Mouse (Mus musculus) embryo, embryonic 11 days (tissue): ENCODE measurements at regions not wholly inside any gene's neighbourhood (a gene's known extent, or its start where the extent isn't known, plus 50 kb on each side); places are given as distances from the start of the nearest gene placed in this dataset.
A peak's percentile ranks its signal among the peaks of the same experiment; 100 is the strongest.

ENCODE experiments used
- DNase-seq: peaks from one replicate; pipeline ENCODE4 v3.0.0-alpha.2; 2015

DNA sequence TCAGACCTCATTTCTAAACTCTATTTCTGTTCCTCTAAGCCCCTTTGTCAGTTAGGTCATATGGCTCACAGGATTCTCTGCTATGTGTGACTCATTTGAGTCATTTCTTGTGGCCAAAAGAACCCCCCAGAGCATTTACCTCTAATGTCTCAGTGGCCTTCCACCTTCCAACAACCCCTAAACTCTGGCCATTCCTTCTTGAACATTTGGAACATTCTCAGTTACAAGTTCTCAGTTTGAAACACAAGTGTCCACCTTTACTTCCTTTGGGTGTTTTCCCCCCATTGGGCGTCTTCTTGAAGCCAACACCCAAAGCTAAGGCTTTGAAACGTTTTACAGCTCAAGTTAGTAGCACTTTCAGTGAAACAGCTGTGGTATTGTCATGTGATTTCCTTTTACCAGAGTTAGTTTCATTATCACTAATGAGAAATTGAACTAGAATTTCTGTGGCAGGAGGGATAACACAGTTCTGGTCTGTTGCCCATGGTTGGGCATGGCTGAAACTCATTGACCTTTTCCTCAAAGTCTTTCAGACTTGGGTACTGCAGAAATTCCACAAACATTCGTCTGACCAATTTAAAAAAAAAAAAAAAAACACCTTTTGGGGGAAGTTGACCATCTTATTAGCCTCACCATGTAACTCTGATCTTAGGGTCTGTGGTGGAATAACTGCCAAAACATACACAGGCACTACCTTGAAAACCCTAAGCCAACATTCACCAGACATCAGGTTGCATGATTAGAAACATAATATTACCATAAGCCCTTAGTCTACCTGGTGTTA, 201.8 kb downstream of the Nfkbiz start:
- no peak for DNase-seq

DNA sequence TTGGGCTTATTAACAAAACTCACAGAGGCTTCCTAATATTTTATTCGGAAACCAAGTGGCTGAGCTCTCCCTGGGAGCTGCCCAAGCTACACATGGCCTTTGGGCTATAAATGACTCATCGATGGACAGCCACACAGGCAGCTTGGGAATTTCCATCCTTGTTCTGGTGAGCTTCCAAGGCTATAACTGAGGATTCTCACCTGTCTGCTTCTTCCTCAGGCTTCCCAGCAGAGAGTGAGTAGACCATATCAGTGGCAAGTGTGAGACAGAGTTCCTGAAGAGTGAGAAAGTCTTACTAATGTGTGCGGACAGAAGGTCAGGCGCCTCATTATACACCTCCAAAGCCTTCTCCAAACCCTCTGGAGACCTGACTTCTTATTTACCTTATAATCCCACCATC, 202.5 kb downstream of the Nfkbiz start:
- no peak for DNase-seq

DNA sequence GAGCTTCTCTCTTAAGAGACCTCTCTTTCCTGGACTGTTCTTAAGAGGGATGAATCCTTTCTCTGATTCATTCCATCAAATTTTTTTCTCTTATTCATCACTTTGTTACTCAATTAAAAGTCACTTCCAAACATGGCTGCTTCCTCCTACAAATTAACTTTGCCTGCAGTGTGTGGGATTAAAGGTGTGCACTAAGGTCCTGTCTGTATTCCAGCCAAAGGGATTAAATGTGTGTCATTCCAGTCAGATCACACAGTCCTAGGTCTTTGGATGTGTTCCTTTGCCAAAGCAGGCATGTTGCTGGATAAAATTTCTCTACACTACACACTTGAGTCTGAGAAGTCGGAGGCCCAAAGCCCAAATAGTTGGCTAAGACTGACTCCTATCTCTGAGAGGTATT, 204.0 kb downstream of the Nfkbiz start:
- no peak for DNase-seq

DNA sequence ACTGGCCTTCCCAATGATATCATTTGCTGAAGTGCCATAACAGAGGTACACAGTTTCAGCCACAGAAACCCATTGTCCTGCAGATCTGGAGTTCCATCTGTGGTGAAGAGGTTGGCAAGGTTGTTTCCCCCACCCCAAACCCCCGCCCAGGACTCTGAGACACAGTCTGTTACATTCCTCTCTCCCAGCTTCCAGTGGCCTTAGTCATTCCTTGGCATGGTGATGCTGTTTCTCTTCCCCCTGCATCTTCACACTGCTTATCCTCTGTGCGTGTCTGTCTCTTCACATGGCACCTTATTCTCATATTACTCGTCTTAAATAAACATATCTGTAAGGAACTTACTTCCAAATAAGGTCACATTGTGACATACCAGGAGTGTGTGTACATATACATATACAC, 206.5 kb downstream of the Nfkbiz start:
- DNase-seq: no peak

DNA sequence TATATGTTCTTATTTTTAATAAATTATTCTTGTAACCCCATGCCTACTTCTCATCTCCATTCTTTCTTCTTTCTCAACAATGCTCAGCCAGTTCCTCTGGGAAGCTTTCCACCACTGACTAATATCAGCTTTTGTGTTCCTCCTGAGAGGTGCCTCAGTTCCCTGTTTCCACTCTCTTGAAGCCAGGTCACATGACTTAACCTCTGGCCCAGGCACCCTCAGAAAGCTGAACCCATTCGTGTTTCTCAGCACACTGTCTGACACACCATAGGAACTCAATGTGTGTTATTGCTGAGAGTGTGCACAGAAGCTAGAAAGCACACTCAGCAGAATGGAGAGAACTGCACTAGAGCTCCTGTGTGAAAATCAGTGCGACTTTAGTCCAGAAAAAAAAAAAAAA, 207.1 kb downstream of the Nfkbiz start:
- DNase-seq: no peak

DNA sequence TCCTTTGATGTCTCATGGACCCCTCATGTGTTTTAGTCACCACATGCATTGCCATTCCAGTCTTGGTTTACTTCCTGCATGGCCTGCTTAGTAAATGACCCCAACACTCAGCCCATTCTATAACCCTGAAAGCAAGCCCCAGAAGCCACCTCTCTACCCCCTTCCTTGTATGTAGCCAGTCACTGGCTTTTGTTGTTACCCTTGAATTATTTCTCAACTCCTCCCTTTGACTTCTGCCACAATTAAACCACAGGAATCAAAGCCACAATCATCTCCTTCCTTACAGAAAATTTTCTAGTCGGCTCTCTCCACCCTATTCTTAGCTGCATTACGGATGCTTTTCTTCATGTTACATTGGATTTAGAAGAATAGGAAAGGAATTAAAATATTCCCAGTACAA, 207.7 kb downstream of the Nfkbiz start:
- no peak for DNase-seq

DNA sequence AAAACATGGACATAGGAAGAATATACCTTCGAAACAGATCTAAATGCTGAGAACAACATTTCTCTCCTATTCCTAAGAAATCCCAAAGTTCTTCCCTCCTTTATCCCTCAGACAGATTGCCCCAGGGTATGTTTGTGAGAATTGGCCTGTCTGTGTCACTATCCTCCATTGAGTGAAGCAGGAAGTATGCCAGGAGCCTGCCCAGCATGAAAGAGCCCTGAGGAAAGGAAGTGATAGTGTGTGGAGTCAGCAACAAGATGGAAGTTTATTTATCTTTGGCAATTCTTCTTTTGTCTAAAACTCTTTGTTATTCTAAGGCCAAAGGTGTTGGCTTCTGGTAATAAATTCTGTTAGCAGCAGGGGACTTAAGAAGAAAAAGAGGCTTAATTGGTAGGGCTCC, 211.2 kb downstream of the Nfkbiz start:
- no peak for DNase-seq

DNA sequence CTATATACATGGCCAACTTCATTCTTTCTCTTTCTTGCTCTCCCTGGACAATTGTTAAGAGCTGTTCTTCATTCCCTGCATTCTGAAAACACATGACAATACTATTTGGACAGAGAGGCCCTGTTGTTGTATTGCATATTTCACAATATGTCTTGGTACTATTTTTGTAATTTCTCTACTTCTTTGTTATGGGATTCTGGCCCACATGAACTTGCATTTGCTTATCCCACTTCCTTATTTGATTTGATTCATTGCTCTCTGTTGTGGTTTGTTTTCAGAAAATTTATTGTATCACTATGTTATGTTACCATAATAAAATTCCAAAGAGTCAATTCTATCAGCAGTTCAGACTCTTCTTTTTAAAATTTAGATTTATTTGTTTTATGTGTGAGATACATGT, 215.3 kb downstream of the Nfkbiz start:
- DNase-seq: no peak

DNA sequence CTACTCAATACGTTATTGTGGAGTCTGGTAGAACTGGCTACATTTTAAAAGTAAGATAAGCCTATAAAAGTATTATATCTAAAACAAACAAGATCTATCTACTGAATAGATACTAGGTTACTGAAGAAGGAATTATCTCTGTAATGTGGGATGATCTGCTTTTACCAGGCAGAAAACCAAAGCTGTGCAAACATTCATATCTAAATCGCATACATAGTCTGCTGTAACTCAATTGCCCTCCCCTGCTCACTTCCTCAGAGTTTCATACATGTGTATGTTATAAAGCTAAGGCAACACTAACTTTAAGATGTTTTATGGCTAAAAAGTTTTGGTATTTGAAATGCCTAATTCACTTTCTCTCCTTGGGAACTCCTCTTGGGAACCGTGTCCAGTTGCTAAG, 219.0 kb downstream of the Nfkbiz start:
- DNase-seq: no peak

DNA sequence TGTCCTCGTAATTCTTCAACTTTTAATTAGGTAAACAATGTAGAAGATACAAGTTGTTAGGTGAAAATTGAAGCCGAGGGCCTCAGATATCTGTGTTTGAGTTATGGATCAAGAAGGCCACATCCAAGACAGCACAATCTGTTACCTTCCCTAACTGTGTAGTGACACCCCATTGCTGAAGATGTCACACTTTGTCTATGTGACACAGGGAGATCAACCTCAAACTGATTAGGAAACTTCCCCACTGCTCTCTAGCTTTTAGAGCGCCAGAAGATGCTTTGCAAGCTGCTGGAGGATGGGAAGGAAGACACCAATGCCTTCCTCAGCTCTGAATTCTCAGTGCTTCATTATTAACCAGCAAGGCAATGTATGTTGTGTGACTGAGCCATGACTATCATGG, 220.7 kb downstream of the Nfkbiz start:
- DNase-seq: no peak

DNA sequence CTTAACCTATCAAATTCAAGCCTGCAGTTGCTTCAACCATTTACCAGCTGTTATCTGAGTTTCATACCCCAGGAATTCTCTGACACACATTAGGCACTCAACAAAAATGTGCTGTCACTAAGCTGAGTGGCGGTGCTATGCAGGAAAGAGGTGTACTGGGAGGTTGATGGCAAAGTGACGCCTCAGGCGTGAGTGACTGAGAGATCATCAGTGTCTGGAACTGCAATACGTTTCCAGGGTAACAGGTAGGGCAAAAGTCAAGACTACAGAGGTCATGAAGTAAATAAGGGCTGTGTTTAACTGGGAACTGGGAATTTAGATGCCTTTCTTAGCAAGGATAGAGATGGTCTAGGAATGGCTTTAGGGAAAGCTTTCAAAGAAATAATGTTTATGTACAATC, 221.2 kb downstream of the Nfkbiz start:
- peak; percentile 10 for DNase-seq

DNA sequence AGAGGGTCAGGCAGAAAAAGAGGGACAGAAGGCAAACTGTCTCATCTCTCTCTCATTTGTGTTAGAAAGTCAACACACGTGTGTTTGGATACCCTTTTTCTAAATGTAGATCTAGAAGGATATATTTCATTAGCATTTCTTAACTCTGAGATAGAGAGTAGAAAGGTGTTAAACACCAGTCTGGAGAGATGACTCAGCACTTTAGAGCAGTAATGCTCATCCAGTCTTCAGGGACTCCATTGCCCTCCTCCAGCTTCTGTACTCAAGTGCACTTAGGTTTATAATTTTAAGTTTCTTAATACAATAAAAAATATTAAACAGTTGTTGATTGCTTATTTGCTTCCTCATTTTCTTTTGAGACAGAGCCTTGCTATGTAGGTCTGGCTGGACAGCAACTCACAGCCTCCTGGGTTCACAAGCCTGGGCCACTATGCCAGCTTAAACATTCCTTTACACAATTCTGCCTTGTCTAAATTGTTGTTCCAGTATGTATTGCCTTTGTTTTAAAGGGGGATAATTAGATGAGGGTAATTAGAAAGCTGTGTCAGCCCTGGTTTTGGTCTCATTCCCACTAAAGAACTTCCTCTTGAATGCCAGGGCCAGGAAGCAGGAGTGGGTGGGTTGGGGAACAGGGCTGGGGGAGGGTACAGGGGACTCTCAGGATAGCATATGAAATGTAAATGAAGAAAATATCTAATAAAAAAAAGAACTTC, 222.1 kb downstream of the Nfkbiz start:
- no peak for DNase-seq

DNA sequence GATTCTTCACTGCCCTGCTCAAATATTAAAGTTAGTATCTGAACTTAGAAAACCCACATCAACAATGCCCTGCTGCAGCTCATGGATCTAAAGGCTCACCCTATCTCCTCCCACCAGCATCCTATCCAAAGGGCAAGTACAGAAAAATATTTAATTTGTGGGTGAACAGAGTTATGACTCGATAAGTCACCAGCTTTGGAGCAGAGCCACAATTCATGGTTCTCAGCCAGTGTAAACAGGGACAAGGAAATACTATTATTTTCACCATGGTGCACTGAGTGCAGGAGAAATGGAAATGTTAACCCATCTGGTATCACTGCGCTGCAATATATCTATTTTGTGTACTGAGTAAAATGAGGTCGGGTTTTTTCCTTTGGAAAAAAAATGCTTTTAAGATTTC, 225.8 kb downstream of the Nfkbiz start:
- DNase-seq: no peak

DNA sequence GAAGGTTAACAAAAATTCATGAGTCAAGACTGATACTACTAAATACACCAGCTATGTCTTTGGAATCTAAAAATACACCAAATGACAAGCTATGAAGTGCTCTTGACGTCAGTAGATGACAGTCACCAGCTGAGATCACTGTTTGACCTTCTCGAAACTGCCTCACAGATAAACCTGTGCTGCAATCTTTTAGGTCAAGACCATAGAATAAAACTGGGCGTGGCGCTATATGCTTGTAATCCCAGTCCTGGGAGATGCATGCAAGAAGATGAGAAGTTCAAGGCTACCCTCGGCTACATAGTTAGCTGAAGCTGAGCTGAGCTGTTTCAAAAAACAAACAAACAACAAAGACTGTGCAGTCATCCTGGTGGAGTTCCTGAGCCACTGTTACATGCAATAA, 226.7 kb downstream of the Nfkbiz start:
- DNase-seq: no peak

DNA sequence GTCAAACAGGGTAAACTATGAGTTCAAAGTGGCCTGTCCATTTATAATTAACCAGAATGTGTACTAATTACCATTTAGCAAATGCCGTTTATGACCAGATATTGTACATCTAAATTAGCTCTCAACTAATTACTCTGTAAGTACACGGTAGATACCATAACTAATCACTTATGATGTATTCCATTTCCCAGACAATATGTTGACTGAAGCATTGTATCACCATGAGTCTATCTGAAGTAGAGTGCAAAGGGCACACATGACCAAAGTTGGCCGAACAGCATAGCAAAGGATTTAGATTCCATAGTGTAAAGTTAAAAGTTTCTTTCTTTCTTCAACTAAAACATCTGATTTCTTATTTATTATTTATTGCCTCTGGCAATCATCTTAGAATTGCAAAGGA, 227.5 kb downstream of the Nfkbiz start:
- no peak for DNase-seq

DNA sequence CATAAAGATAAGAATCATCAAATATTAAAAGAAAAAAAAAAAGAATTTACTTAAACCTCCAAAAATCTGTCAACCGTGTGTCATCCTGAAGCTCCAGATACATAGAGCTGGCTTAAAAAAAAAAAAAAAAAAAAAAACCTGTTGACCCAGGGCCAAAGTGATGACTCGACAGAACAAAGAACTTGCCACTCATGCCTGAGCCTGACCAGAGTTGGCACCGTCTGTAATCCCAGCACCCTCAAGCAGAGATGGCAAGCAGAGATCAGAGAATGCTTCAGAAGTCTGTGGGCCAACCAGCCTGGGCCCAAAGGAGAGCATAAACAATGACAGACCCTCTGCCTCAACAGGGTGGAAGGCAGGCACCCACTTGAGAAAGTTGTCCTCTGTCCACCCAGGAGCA, 230.3 kb downstream of the Nfkbiz start:
- DNase-seq: no peak

DNA sequence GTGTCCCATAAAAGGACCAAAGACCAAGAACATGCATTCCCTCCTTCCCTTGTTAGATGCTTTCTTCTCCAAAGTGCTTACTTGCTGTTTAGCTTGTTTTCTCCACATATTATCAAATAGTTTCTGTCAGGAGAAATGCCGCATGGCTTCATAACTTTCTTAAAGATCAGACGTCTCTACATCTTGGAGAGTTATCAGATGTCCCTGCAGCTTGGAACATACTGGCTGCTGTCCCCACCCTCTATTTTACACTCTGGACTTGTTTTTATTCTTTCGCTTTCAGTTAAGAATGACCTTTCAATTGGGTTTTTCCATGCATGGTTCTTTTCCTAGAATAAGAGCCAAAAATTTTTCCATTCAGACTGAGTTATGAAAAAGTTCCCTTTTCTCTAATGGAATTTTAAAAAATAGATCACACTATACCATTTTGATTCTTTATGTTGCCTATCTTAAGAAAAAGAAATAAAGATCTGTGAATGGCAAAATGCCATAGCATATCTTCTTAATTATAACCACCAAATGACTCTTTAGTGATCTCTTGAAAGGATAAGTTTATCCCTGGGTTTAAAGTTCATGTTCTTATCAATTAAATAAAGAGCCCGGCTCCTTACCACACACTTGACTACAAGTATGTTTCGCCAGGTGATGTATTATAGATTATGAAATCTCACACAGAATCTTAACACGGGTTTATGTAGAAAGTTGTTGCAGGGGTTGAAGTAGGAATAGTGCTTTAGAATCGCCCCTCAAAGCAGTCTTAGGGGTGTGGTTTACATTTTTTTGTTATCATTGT, 232.1 kb downstream of the Nfkbiz start:
- no peak for DNase-seq

DNA sequence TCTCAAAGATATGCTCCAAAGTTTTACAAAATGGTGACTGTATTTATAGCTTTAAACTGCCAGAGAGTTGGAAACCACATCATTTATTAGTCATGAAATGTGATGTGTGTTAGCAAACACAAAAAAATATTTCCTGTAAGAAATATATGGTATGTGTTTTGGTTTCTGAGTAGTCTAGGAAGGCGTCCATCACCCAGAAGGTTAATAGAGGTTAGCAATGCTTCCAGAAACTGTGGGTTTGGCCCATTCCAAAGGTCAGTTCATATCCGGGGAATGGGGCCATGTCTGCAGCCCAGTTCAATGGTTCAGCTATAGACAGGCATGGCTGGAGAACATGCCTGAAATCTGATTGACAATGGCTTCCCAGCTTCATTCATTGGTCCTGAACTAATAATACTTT, 235.1 kb downstream of the Nfkbiz start:
- DNase-seq: no peak

DNA sequence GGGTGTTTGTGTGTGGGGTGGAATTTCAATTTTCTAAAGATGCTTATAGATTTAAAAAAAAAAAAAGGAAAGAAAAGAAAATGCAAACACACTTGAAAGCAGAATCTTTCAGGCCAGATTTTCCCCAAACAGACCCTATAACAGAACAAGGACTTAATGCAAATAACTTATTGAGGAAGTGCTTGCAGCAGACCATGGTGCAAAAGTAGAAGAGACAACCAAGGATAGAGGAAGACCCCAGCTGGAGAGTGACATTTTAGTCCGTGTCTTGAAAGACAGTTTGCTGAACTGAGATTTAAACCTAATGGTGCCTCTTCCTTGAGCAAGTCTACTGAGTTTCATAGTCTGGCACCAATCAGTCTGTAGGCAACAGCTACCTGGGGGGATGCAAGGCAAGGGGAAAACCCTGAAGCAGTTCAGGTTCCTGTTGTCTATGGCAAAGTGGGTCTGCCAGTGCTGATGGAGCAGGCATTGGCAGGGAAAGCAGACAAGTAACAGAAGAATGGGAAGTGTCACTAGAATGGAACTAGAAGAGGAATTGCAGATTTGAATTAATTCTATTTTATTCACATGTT, 249.2 kb downstream of the Nfkbiz start:
- DNase-seq: no peak

DNA sequence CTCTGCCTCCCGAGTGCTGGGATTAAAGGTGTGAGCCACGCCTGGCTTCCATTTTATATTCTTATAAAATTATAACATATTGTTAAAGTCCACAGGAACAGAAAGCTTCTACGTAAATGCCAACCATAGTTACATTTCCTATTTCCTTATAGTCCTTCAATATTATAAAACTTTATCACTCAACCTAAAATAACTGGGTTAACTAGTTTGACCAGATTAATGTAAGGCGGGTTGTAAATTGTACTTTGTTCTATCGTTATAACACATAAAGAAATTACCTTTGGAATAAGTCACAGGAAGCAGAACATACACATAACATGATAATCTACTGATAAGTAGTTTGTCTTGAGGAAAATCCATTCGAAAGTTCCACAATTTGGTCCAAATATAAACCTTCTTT, 251.6 kb downstream of the Nfkbiz start:
- no peak for DNase-seq

DNA sequence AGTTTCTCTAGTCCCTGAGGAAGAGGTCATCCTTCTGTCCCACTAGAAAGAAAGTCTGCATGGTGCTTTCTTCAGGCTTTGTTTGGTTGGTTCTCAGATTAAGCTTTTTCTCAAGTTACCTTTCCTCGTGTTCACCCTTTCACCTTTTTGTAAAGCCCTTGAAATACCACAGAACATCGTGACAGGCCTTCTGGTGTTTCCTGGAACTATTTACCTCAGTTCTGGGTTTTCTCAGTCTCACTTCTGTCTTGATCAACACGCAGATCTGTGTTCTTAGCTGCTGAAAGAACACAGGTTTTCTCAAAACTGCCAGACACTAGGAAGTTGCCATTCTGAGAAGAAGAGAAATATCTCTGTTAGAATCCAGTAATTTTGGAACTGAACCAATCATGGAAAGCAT, 255.8 kb downstream of the Nfkbiz start:
- DNase-seq: no peak

DNA sequence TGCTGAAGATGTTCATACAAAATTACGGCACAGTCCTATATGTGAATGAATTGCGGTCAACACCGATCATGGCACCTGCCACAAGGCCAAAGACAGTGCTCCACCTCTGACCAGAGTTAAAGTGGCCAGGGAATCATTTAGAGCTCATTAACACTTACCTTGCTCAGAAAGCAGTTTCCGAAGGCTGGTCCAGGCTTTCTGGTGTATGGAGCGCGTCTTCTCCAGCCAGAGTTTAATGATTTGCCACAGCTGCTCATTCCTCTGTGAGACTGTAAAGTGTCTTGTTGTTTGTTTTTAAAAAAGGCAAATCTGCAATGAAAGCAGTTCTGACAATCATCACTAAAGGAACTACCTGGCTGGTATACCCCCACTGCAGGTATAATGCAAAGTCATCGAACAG, 256.7 kb downstream of the Nfkbiz start:
- DNase-seq: no peak

DNA sequence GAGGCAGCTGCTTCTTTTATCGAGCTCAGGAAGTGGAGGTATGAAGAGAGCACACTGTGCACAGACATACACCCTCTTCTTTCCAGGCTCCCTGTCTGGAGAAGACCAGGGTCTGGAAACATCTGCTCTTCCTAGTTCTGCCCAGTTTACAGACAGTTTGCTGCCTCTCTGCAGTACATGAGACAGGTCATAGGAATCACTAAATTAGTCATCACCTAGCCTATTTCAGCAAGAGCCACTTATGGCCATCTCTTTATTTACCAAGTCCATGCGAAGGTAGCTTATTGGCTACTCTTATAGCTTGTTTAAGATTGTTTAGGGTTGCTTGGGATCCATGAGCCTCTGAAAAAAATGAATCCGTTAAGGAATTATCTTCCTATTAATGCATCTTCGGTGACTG, 257.9 kb downstream of the Nfkbiz start:
- DNase-seq: no peak

DNA sequence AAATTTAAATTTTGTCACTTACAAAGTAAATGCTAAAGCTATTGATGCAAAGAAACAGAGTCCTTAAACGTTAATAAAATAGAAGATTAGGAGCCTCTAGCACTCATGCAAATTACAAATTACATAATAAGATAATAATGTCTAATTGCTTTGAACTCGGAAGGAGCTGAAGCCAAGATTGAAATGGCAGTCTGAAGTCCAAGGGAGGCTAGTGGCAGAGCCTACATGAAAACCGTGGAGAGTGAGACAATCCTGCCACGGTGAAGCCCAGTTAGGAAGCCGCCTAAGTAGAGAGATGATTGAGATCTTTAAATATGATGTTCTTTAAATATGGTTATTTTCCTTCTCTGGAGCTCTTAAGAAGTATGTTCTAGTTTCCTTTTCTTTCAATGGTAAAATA, 260.0 kb downstream of the Nfkbiz start:
- DNase-seq: no peak
